Mouse (Mus musculus) embryonic facial prominence, embryonic 13.5 days (tissue): ENCODE measurements around the gene Fxyd2. TPM values are rescaled to one million over a fixed set of nuclear protein-coding genes. Genes with fewer than 3 reads are reported as not detected.

ENCODE experiments used
- ATAC-seq: fragments of 200-750 bp; cut with Nextera tagmentation; 2 replicates; pipeline ENCODE4 v1.8.0; 2017; ENCODE audit warnings: low read depth; ENCODE audit not compliant: insufficient number of reproducible peaks, insufficient read depth, low FRiP score, low TSS enrichment
- H3K27ac ChIP-seq: fragments of 300-500 bp; sonication (generic); 2 replicates; pipeline ENCODE4 v1.5.1; 2015; ENCODE audit warnings: moderate library complexity, mild to moderate bottlenecking, inconsistent platforms
- H3K27me3 ChIP-seq: fragments of 300-500 bp; sonication (generic); 2 replicates; pipeline ENCODE4 v1.6.1; 2015; ENCODE audit warnings: mild to moderate bottlenecking, inconsistent platforms
- H3K36me3 ChIP-seq: fragments of 300-500 bp; sonication (generic); 2 replicates; pipeline ENCODE4 v1.6.1; 2015; ENCODE audit warnings: mild to moderate bottlenecking, inconsistent platforms
- H3K4me1 ChIP-seq: fragments of 300-500 bp; sonication (generic); 2 replicates; pipeline ENCODE4 v1.6.1; 2015; ENCODE audit warnings: inconsistent platforms
- H3K4me2 ChIP-seq: fragments of 300-500 bp; sonication (generic); 2 replicates; pipeline ENCODE4 v1.6.1; 2015; ENCODE audit warnings: moderate library complexity, mild to moderate bottlenecking, inconsistent platforms
- H3K4me3 ChIP-seq: fragments of 300-500 bp; sonication (generic); 2 replicates; pipeline ENCODE4 v1.5.1; 2015; ENCODE audit warnings: mild to moderate bottlenecking, inconsistent platforms
- H3K9ac ChIP-seq: fragments of 300-500 bp; sonication (generic); 2 replicates; pipeline ENCODE4 v1.6.1; 2015; ENCODE audit warnings: mild to moderate bottlenecking, inconsistent platforms
- H3K9me3 ChIP-seq: fragments of 300-500 bp; sonication (generic); 2 replicates; pipeline ENCODE4 v1.6.1; 2016; ENCODE audit warnings: inconsistent platforms
- WGBS: fragments of 180-500 bp; shearing (Covaris S2); methylation state at CpG from one replicate; pipeline ENCODE4 v1.1.7; 2015; ENCODE audit warnings: mixed read lengths; 5-methylcytosine and 5-hydroxymethylcytosine counted together
- polyA plus RNA-seq: library from polyadenylated mRNA; unstranded; fragments of >200 nt; fragmentation: Nextera tagmentation; extraction: Ambion mirVana; gene quantifications from 2 replicates; pipeline ENCODE4 v1.2.1, GENCODE M21; 2015

The Fxyd2 gene
- polyA plus RNA-seq, 1 experiment from 2014 or later = 7.6 TPM

DNA sequence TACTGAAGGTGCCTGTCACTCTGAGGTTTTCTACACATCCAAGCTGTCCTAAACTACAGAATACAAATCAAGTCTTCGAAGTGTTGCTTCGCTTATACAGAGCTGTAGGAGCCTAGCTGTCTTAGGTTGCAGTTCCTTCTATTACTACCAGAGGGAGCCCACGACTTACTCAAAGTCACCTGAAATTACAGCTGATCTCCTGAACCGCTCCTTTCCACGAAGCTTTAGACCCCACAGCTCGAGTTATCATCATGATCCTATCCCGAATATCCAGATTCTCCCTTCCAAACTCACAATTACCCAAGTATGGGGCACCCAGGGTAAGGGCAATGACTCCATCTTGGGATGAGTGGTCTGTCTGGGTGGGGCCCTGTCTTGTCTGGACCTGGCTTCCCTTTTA is 12.3 kb downstream of the Fxyd2 start:
- Histone ChIP-seq H3K36me3 (no peaks in the 10 kb centered on the region), H3K27ac (no peak overlapping the region), H3K27me3 (peaks cover 12% of the 10 kb centered on the region; the same call in 1 of the 2 replicates), H3K9me3 (no peaks in the 10 kb centered on the region), H3K4me3 (peak overlapping the region; percentile 24), H3K9ac (peak overlapping the region; percentile 44; the same call in 1 of the 2 replicates), H3K4me2 (peak overlapping the region; percentile 54), H3K4me1 (peaks cover 13% of the 10 kb centered on the region; the same call in 1 of the 2 replicates)
- no peak for ATAC-seq
- 19% methylated on average over 7 of the region's 7 CpGs for WGBS

DNA sequence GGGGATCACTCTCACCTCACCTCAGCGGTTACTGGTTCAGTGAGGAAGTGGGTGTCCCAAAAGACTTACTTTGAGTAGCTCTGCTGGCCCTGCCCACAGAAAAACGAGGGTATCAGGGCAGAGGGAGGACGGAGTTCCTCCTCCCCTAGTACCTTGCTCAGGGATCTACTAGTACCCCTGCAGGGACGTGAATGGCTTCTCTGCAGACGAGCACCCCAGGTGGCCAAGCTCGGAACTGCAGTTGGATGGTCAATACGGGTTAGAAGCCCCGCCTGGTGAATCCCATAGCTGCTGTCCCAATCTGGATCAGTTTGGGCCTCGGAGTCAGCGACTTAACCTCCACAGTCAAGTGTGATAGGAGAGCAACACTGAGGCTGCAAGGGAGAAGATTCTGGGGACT is 12.8 kb downstream of the Fxyd2 start:
- WGBS = 5% methylated on average over 10 of the region's 10 CpGs
- Histone ChIP-seq H3K4me1 (peaks cover 13% of the 10 kb centered on the region; the same call in 1 of the 2 replicates), H3K9me3 (no peaks in the 10 kb centered on the region), H3K4me2 (peak overlapping the region; percentile 54), H3K27ac (no peak overlapping the region), H3K9ac (peak overlapping the region; percentile 44; the same call in 1 of the 2 replicates), H3K36me3 (no peaks in the 10 kb centered on the region), H3K4me3 (peak overlapping the region; percentile 24), H3K27me3 (peaks cover 14% of the 10 kb centered on the region; the same call in 1 of the 2 replicates)
- ATAC-seq = no peak; the same call in 1 of the 2 replicates

DNA sequence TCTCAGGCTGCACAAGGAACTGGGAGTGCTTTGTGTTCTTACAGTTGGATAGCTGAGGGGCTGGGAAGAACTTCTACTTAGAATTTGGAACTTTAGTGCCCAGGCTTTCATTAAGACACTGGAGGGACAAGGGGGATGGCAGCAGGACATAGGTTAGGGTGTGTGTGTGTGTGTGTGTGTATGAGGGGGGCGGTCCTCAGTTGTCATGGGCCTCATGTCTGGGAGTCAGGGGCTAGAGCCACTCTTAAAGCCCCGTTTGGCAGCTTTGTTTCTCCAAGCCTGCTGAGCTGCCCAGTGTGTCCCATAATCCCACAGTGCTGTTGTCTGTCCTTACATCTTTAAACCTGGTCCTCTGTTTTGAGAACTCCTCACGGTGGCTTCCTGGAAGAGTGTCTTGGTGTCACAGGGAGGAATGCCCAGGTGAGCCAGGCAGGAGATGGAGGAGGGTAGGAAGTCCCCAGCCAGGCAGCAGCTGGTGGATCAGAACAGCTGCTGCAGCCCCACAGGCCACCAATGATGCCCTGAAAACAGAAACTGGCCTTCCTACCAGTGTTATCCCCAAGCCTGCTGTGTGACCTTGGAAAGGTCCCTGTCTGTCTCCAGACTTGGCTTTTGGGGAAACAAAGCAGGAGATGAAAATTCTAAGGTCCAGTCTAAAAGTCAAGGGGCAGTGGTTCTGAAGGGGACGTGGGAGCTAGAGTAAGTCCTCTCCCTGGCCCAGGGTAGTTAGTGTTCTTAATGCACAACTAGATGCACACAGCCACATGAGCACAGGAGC is 13.4 kb downstream of the Fxyd2 start:
- WGBS = 79% methylated on average over 4 of the region's 4 CpGs
- Histone ChIP-seq H3K36me3 (no peaks in the 10 kb centered on the region), H3K9ac (no peak overlapping the region), H3K4me2 (0 out of 2 replicates have a peak overlapping the region, but pooled peaks have one; percentile 54), H3K9me3 (no peaks in the 10 kb centered on the region), H3K27ac (no peak overlapping the region), H3K4me3 (no peak overlapping the region), H3K27me3 (peaks cover 14% of the 10 kb centered on the region; the same call in 1 of the 2 replicates), H3K4me1 (peaks cover 8% of the 10 kb centered on the region; the same call in 1 of the 2 replicates)
- ATAC-seq = no peak

DNA sequence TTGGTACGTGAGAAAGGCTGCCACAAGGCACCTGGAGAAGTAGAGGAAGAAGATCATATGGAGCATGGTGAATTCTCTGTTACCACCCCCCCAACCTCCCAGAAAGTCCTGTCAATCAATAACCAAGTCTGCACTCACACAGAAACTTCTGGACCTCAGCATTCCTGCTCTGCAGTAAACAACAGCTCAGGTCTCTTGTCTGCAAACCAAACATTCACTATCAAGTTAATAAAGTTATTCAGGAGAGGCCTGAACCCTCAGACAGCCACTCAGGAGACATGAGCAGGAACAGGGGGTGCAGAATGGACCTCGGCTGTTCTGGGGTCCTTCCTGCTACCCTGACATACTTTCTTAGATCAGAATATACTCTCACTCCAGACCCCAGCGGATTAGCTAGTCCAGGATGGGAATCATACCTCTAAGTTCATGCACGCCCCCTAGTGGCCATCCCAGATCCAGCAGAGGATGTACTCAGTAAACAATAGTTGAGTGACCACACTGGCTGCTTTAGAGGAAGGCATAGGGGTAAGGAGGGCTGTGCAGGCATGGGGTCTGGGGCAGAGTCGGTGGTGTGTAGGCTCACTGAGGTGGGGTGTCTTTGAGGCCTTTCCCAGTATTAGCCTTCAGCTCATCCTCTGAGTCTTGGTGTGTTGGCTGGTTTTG is 14.1 kb downstream of the Fxyd2 start:
- no peak for ATAC-seq
- Histone ChIP-seq H3K4me2 (no peak overlapping the region), H3K4me1 (peaks cover 4% of the 10 kb centered on the region; the same call in 1 of the 2 replicates), H3K27me3 (peaks cover 14% of the 10 kb centered on the region; the same call in 1 of the 2 replicates), H3K4me3 (no peak overlapping the region), H3K9me3 (no peaks in the 10 kb centered on the region), H3K9ac (no peak overlapping the region), H3K36me3 (no peaks in the 10 kb centered on the region), H3K27ac (no peak overlapping the region)
- 58% methylated on average over 5 of the region's 5 CpGs for WGBS

DNA sequence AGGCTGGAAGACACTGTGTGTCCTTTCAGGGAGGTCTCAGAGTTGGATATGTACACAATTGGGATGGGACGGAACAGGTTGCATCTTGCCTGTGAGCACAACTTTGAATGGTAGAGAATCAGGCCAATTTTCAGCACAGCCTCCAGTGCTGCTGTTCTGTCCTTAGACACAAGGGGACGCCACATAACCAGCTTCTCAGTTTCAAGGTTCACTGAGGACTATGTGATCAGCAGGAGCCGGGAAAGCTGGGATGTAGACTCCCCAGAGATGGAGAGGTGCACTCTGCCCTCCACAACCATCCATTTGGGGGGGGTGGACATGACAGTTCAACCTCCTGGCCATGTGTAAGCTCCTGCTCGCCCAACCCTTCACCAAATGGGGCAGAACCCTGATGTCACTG is 16.4 kb downstream of the Fxyd2 start:
- no peak overlapping the region for H3K4me2 ChIP-seq
- no peaks in the 10 kb centered on the region for H3K36me3 ChIP-seq
- 0 out of 2 replicates have a peak, but pooled peaks cover 4% of the 10 kb centered on the region for H3K27me3 ChIP-seq
- no peak overlapping the region for H3K9ac ChIP-seq
- no peaks in the 10 kb centered on the region for H3K9me3 ChIP-seq
- peaks cover 4% of the 10 kb centered on the region; the same call in 1 of the 2 replicates for H3K4me1 ChIP-seq
- ATAC-seq = no peak
- no peak overlapping the region for H3K27ac ChIP-seq
- H3K4me3 ChIP-seq = no peak overlapping the region
- 49% methylated on average over 4 of the region's 4 CpGs for WGBS

DNA sequence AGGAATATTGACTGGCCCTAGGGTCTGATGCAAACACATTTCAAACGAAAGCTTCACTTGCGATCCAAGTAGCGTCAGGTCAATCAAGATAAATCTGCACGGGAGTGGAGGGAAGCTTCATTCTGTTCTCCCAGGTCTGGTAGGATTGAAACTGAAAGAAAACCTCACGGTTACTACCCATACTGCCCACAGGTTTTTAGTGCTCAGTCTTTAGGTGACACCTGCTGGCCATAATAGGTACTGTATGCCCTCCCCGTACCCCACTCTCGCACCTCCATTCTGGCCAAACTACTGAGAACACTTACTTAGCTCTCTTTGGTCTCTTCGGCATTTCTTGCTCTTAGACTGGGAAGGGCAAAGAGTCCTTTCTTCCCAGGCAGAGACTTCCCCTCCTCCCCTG is 17.8 kb downstream of the Fxyd2 start:
- Histone ChIP-seq H3K4me1 (0 out of 2 replicates have a peak, but pooled peaks cover under 1% of the 10 kb centered on the region), H3K27ac (no peak overlapping the region), H3K4me2 (peak overlapping the region; percentile 31; the same call in 1 of the 2 replicates), H3K9ac (no peak overlapping the region), H3K36me3 (no peaks in the 10 kb centered on the region), H3K4me3 (no peak overlapping the region), H3K27me3 (0 out of 2 replicates have a peak, but pooled peaks cover 4% of the 10 kb centered on the region), H3K9me3 (no peaks in the 10 kb centered on the region)
- WGBS = 25% methylated on average over 8 of the region's 8 CpGs
- ATAC-seq = no peak

DNA sequence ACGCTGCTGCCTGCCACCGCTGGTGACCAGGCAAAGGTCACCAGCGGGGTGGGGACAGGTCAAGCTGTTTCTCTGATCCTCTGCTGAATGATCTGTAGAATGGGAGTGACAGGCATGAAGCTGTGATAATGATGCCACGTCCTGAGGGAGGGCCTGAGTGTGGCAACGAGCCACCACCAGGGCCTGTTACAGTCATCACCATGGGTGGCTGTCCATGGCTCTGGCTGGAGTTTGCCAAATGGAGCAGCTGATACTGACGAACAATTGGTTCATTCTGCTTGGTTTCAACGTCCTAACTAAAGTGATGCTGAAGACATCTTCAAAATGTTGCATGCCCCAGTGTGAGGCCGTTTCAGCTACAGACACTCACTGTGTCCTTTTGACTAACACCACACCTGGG is 18.8 kb downstream of the Fxyd2 start:
- H3K9ac ChIP-seq = no peak overlapping the region
- no peaks in the 10 kb centered on the region for H3K9me3 ChIP-seq
- H3K27ac ChIP-seq = no peak overlapping the region
- ATAC-seq = no peak
- no peaks in the 10 kb centered on the region for H3K4me1 ChIP-seq
- 0 out of 2 replicates have a peak, but pooled peaks cover 4% of the 10 kb centered on the region for H3K27me3 ChIP-seq
- WGBS = 58% methylated on average over 8 of the region's 8 CpGs
- H3K36me3 ChIP-seq = no peaks in the 10 kb centered on the region
- no peak overlapping the region for H3K4me2 ChIP-seq
- H3K4me3 ChIP-seq = no peak overlapping the region

DNA sequence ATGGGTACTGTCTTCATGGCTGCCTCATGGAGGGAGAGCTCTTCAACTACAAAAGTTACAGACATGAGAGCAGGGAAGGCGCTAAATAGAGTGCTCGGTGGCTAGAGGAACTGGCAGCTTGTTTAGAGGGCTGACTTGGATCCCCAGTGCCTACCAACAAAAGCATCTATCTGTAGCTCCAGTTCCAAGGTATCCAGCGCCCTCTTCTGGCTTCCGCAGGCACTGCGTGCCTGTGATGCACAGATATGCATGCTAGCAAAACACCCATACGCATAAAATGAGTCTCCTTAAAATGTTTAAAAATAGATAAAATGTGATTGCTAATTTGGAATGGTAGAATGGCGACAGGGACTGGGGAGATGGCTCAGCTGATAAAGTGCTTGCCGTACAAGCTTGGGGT is 21.7 kb downstream of the Fxyd2 start:
- Histone ChIP-seq H3K9me3 (no peaks in the 10 kb centered on the region), H3K36me3 (no peaks in the 10 kb centered on the region), H3K27me3 (peaks cover 8% of the 10 kb centered on the region), H3K9ac (no peak overlapping the region), H3K4me3 (no peak overlapping the region), H3K4me2 (no peak overlapping the region), H3K27ac (no peak overlapping the region), H3K4me1 (no peaks in the 10 kb centered on the region)
- ATAC-seq = no peak
- 67% methylated on average over 8 of the region's 8 CpGs for WGBS

DNA sequence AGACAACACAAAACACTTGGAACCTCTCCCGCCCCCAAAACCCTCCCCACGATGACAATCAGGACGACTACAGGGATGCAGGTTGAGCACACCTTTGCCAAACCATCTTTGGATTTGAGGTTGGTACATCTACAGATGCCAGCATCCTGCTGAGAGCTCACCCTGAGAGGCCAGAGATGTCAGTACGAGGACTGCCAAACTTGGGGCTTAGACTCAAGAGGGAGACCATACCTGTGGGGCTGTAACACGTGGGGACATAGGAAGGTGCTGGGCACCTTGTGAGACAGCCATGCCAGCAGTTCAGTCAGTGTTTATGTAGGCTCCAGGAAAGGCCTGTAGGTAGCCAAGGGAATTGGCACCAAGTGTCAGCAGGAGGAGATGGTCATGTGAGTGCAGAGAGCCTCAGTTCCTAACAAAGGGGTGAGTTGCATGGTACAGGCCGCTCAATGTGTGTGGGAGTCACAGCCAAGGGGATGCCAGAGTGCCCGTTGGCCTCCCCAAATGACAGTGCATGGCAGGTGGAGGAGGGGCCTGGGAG is 23.4 kb downstream of the Fxyd2 start:
- Histone ChIP-seq H3K4me1 (no peaks in the 10 kb centered on the region), H3K27ac (no peak overlapping the region), H3K27me3 (peaks cover 20% of the 10 kb centered on the region), H3K9ac (no peak overlapping the region), H3K4me3 (no peak overlapping the region), H3K4me2 (no peak overlapping the region), H3K36me3 (no peaks in the 10 kb centered on the region), H3K9me3 (no peaks in the 10 kb centered on the region)
- WGBS = 75% methylated on average over 7 of the region's 7 CpGs
- no peak for ATAC-seq

DNA sequence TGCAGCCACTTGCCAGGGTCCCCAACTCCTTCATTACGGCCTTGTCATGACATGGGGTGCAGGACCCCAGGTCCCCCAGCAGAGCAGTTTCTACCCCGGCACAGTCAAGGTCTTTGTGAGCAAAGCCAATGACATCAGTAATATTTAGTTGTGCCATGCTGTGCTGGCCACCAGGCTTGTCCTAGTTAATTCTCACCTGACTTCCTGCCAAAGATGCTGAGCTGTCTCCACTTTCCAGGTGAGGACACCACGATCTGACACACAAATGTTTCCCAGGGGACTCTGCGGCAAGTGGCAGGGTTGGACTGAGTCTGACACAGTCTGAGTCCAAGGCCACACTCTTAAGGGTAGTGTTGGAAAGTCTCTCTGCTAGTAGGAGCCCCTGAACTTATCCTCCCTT is 27.0 kb downstream of the Fxyd2 start, which contains the start of gene Dscaml1:
Gene Dscaml1, plus strand, starts transcription at position 173 of the 400 bp plus-strand sequence.
- Histone ChIP-seq H3K4me3 (no peak within 1 kb of the TSS), H3K4me2 (no peak within 1 kb of the TSS), H3K9me3 (no peaks in the 10 kb centered on the region), H3K9ac (no peak within 1 kb of the TSS), H3K4me1 (peaks cover 17% of the 10 kb centered on the region), H3K27me3 (peaks cover 52% of the 10 kb centered on the region), H3K36me3 (no peaks in the 10 kb centered on the region), H3K27ac (no peak within 1 kb of the TSS)
- 83% methylated on average over 4 of the region's 4 CpGs for WGBS
- ATAC-seq = no peak

DNA sequence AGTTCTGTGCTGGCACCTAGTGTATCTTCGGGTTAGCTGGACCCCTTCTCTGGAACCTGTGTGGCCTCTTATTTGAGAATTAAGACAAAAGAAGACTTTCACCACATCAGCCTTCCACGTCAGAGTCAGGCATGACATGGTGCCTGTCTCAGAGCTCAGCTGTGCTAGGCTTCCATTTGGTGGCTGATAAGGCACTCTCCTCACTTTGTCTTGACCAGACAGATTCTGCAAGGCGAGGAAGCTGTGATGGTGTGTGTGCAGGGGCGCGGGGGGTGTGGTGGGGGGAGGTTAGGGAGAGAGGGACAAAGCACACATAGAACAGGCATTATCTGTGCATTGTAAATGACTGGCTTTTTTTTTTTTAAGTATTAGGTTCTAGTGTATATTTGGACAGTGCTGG is 29.9 kb downstream of the Fxyd2 start:
- Histone ChIP-seq H3K4me2 (no peak overlapping the region), H3K27ac (no peak overlapping the region), H3K27me3 (peaks cover 81% of the 10 kb centered on the region), H3K9me3 (no peaks in the 10 kb centered on the region), H3K36me3 (no peaks in the 10 kb centered on the region), H3K9ac (no peak overlapping the region), H3K4me3 (no peak overlapping the region), H3K4me1 (peaks cover 24% of the 10 kb centered on the region)
- 33% methylated on average over 5 of the region's 5 CpGs for WGBS
- ATAC-seq = no peak
